11 mouse cellular contexts compared by ENCODE assay signal in the genomic region with DNA sequence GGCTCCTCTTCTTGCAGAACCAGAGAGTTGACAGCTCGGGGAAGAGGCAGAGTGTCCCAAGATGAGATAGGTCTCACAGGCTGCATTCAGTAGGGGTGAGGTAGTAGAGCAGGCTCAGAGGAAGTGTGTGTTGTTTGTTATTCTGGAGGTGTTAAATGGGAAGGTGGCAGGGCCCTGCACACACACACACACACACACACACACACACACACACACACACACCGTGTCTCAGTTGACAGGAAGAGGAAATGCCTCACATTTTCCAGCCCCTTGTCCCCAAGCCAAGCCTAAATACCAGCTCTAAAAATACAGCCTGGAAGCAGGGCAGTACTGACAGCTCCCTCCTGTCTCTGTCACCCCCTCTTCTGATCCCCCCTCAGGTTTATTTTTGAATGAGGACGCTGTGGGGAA.
DNase-seq lines count a peak whose midpoint lies in the region; ATAC-seq lines count a peak whose summit lies in the region.
"Had no signal": no experiment of that assay in that cellular context is flagged by ENCODE, and none has a peak within 500 bp of the region (broad histone marks: within the 10 kb centered on the region; RNA-seq: fewer than 3 reads in every experiment).

No protein-coding gene starts in this region.

- H3K27me3 ChIP-seq in kidney, embryonic 14.5 days (ENCODE audit: control insufficient read depth, insufficient read depth, low read length), result no peaks in the 10 kb centered on the region
- H3K27me3 ChIP-seq in heart, embryonic 13.5 days (replicated peaks), result no peaks in the 10 kb centered on the region
- no peaks in the 10 kb centered on the region for H3K27me3 ChIP-seq in hindbrain, embryonic 12.5 days
- H3K27me3 ChIP-seq: stomach, embryonic 15.5 days had no signal

- H3K27ac ChIP-seq in kidney, embryonic 14.5 days (ENCODE audit: low read depth, low read length), result no peak overlapping the region
- H3K27ac ChIP-seq in heart, embryonic 13.5 days (replicated peaks), result peak overlapping the region; percentile 83
- no peak overlapping the region for H3K27ac ChIP-seq in hindbrain, embryonic 12.5 days
- H3K27ac ChIP-seq: stomach, embryonic 15.5 days had no signal

- peak; percentile 18 for DNase-seq in kidney, adult 11 months
- DNase-seq in kidney, postnatal 14 days, result peak; percentile 75
- DNase-seq in skeletal muscle tissue, adult 2 months (ENCODE audit: low read depth, low spot score), result peak; percentile 85
- no peak for DNase-seq in frontal cortex, postnatal 14 days (ENCODE audit: low spot score in 2 of 2)
- no peak for DNase-seq in spleen, adult 18-20 months
- DNase-seq: cerebellum, postnatal 25 days had no signal

- H3K36me3 ChIP-seq in kidney, embryonic 14.5 days (ENCODE audit: control insufficient read depth, insufficient read depth, low read length), result no peaks in the 10 kb centered on the region
- H3K36me3 ChIP-seq in heart, embryonic 13.5 days, result no peaks in the 10 kb centered on the region
- H3K36me3 ChIP-seq in hindbrain, embryonic 12.5 days, result no peaks in the 10 kb centered on the region
- H3K36me3 ChIP-seq: stomach, embryonic 15.5 days had no signal

- no peak overlapping the region for H3K4me2 ChIP-seq in kidney, embryonic 14.5 days (replicated peaks; ENCODE audit: low read depth, low read length)
- H3K4me2 ChIP-seq in heart, embryonic 13.5 days, result peak overlapping the region; percentile 30; the same call in 1 of the 2 replicates
- no peak overlapping the region for H3K4me2 ChIP-seq in hindbrain, embryonic 12.5 days (replicated peaks)
- H3K4me2 ChIP-seq: stomach, embryonic 15.5 days had no signal

- WGBS in kidney, embryonic 14.5 days, result 6% methylated on average over 3 of the region's 3 CpGs
- WGBS in heart, embryonic 13.5 days, result 2% methylated on average over 2 of the region's 3 CpGs
- 55% methylated on average over 3 of the region's 3 CpGs for WGBS in hindbrain, embryonic 12.5 days

- no peak overlapping the region for H3K9ac ChIP-seq in kidney, embryonic 14.5 days (ENCODE audit: low read depth, low read length)
- no peak overlapping the region; the same call in 1 of the 2 replicates for H3K9ac ChIP-seq in heart, embryonic 13.5 days
- no peak overlapping the region for H3K9ac ChIP-seq in hindbrain, embryonic 12.5 days
- H3K9ac ChIP-seq: stomach, embryonic 15.5 days had no signal

- no peaks in the 10 kb centered on the region for H3K9me3 ChIP-seq in kidney, embryonic 14.5 days (ENCODE audit: control insufficient read depth, low read length)
- H3K9me3 ChIP-seq in heart, embryonic 13.5 days, result 0 out of 2 replicates have a peak, but pooled peaks cover 3% of the 10 kb centered on the region
- H3K9me3 ChIP-seq in hindbrain, embryonic 12.5 days (replicated peaks), result no peaks in the 10 kb centered on the region
- H3K9me3 ChIP-seq: stomach, embryonic 15.5 days had no signal

- ATAC-seq in kidney, embryonic 14.5 days (ENCODE audit: low FRiP score, low TSS enrichment), result no peak
- ATAC-seq in heart, embryonic 13.5 days (ENCODE audit: extremely low read depth, insufficient number of reproducible peaks, low FRiP score, low TSS enrichment), result peak; percentile 54; the same call in 1 of the 2 replicates
- no peak for ATAC-seq in hindbrain, embryonic 12.5 days (ENCODE audit: low FRiP score)
- ATAC-seq: CD4-positive, CD25-positive, alpha-beta regulatory T cell, adult 4 months had no signal

- H3K4me3 ChIP-seq in kidney, embryonic 14.5 days (ENCODE audit: low read length), result no peak overlapping the region
- no peak overlapping the region for H3K4me3 ChIP-seq in heart, embryonic 13.5 days
- H3K4me3 ChIP-seq in hindbrain, embryonic 12.5 days, result no peak overlapping the region
- H3K4me3 ChIP-seq: stomach, embryonic 15.5 days had no signal

- no peaks in the 10 kb centered on the region for H3K4me1 ChIP-seq in kidney, embryonic 14.5 days (ENCODE audit: control insufficient read depth, insufficient read depth, low read length)
- H3K4me1 ChIP-seq in heart, embryonic 13.5 days, result peaks cover 15% of the 10 kb centered on the region
- H3K4me1 ChIP-seq in hindbrain, embryonic 12.5 days, result no peaks in the 10 kb centered on the region

Comparison
In these comparisons a context has a peak if more than half of its experiments do, and no peak if none do; other contexts are left out.
1. DNase-seq: peak in kidney, adult 11 months (single experiment), kidney, postnatal 14 days (single experiment) and skeletal muscle tissue, adult 2 months (single experiment); none in frontal cortex, postnatal 14 days (0 of 2) and spleen, adult 18-20 months (0 of 2).